Mouse (Mus musculus): ENCODE measurements at regions not wholly inside any gene's neighbourhood (a gene's known extent, or its start where the extent isn't known, plus 50 kb on each side); places are given as distances from the start of the nearest gene placed in this dataset.

- Histone ChIP-seq H3K27me3 (ENCODE audit: control insufficient read depth, insufficient read depth, low read length) (no peaks in the 10 kb centered on the region), H3K4me1 (ENCODE audit: control insufficient read depth, insufficient read depth, low read length) (peaks cover 2% of the 10 kb centered on the region; the same call in 1 of the 2 replicates), H3K36me3 (ENCODE audit: control insufficient read depth, insufficient read depth, low read length) (no peaks in the 10 kb centered on the region), H3K4me3 (ENCODE audit: control insufficient read depth, low read depth, low read length) (peak overlapping the region; percentile 69), H3K27ac (ENCODE audit: control insufficient read depth, insufficient read depth, low read depth, low read length) (peak overlapping the region; percentile 81)
- TF ChIP-seq POLR2A (IDR thresholded peaks at IDR 0.05; ENCODE audit: control insufficient read depth, low read depth, low read length) (peak; percentile 80; the same call in 1 of the 2 replicates), CTCF (IDR thresholded peaks at IDR 0.05; ENCODE audit: control insufficient read depth, insufficient read depth, insufficient replicate concordance, low read depth, low read length) (no peak)
Observed at GRCm38 (mm10) chr1:189476796-189477195, 74.7 kb upstream of the Kcnk2 start.

- H3K4me3 ChIP-seq (ENCODE audit: control insufficient read depth, low read depth, low read length) = no peak overlapping the region
- H3K27me3 ChIP-seq (ENCODE audit: control insufficient read depth, insufficient read depth, low read length) = no peaks in the 10 kb centered on the region
- TF ChIP-seq CTCF (IDR thresholded peaks at IDR 0.05; ENCODE audit: control insufficient read depth, insufficient read depth, insufficient replicate concordance, low read depth, low read length) = no peak
- TF ChIP-seq POLR2A (IDR thresholded peaks at IDR 0.05; ENCODE audit: control insufficient read depth, low read depth, low read length) = no peak
- H3K36me3 ChIP-seq (ENCODE audit: control insufficient read depth, insufficient read depth, low read length) = no peaks in the 10 kb centered on the region
- peaks cover 2% of the 10 kb centered on the region; the same call in 1 of the 2 replicates for H3K4me1 ChIP-seq (ENCODE audit: control insufficient read depth, insufficient read depth, low read length)
- H3K27ac ChIP-seq (ENCODE audit: control insufficient read depth, insufficient read depth, low read depth, low read length) = no peak overlapping the region
Observed at GRCm38 (mm10) chr1:189473071-189473470, 71.0 kb upstream of the Kcnk2 start.

- no peak overlapping the region for H3K4me3 ChIP-seq (ENCODE audit: control insufficient read depth, low read depth, low read length)
- H3K36me3 ChIP-seq (ENCODE audit: control insufficient read depth, insufficient read depth, low read length) = no peaks in the 10 kb centered on the region
- H3K27ac ChIP-seq (ENCODE audit: control insufficient read depth, insufficient read depth, low read depth, low read length) = no peak overlapping the region
- no peak for TF ChIP-seq CTCF (IDR thresholded peaks at IDR 0.05; ENCODE audit: control insufficient read depth, insufficient read depth, insufficient replicate concordance, low read depth, low read length)
- TF ChIP-seq POLR2A (IDR thresholded peaks at IDR 0.05; ENCODE audit: control insufficient read depth, low read depth, low read length) = no peak
- H3K27me3 ChIP-seq (ENCODE audit: control insufficient read depth, insufficient read depth, low read length) = no peaks in the 10 kb centered on the region
- H3K4me1 ChIP-seq (ENCODE audit: control insufficient read depth, insufficient read depth, low read length) = no peaks in the 10 kb centered on the region
Observed at GRCm38 (mm10) chr1:189458421-189458820, 56.3 kb upstream of the Kcnk2 start.

Measured in testis, adult 2 months (tissue).